Mouse (Mus musculus) neutrophil, adult 59 days (primary cell): ENCODE measurements around the gene Fbxw5. TPM values are rescaled to one million over a fixed set of nuclear protein-coding genes. Genes with fewer than 3 reads are reported as not detected.

Experiments
- total RNA-seq, 2 experiments: library from RNA; stranded (reverse); gene quantifications; 1 replicate in 1 of 2; 2 replicates in 1 of 2; pipeline ENCODE4 v1.2.4; 2023

Gene Fbxw5
- 10 to 100 TPM; 26.8 to 28.7 TPM for total RNA-seq

DNA sequence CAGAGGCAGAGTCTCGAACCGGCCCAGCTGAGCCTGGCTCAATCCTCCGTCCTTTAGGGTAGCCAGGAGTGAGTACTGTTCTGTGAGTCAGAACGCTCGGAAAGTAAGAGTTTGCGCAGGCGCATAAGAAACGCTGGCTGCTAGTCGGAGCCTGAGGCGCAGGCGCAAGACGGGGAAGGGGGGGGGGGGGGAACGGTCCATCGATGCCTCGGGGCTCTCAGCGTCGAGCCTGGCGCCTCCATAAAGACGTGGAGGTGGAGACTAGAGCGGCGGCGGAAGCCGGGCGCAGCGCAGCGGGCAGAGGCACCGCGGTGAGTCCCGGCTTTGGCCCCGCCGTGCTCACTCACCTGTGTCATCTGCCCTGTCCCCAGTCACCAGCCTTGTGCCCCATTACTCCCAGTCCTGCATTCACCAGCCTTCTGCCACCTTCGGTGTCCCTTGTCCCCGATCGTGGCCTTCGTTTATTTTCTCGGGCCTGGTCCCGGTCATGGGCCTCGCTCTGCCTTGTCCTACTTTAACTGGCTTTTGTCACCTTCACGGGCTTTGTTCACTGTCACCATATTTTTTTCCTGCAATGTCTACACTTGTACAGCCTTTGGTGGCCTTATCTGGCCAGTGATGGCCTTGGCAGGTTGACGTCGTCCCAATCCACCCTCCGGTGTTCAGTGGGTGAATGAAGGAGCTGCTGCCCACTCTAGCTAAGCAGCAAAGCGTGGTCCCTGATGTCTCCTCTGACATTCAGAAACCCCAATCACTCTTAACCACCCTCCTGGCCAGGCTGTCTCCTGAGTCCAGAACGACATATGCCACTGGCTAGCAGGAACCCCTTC lies at the start of gene Fbxw5:
Gene Fbxw5, plus strand, starts transcription at position 175 of the 830 bp plus-strand sequence.

DNA sequence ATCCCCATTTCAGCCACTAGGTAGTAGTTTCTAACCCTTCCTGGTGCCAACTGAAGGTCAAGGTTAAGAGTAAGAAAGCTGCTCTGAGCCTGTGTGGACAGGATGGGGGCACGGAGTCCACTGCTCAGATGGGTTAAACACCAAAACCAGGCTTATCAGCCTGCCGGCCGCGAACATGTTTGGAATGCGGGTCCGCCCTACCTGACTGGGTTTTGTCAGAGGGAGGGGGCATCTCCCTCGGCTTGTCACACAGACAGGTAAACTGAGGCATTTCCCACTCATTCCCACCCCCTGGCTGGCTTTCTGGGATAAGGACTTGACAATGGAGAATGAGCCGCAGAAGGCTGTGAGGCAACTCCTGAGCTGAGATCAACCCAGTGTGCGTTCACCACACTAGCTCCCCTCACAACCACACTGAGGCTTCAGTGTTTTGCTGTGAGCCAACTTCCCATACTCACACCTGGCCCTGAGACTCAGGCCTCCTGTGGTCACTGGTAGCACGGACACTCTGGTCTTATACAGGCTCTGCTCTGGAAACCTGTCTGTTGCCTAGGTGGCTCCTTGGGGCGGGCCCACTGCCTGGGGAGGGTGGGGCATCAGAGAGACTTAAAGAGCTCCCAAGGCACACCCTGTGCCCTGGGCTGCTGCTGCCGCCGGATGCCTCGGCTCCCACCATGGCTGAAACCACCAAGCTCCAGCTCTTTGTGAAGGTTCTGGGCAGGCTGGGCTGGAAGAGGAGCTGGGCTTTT lies 44.2 kb upstream of the Fbxw5 start, which contains the start of gene Clic3:
Gene Clic3, plus strand, starts transcription at position 634 of the 749 bp plus-strand sequence.

DNA sequence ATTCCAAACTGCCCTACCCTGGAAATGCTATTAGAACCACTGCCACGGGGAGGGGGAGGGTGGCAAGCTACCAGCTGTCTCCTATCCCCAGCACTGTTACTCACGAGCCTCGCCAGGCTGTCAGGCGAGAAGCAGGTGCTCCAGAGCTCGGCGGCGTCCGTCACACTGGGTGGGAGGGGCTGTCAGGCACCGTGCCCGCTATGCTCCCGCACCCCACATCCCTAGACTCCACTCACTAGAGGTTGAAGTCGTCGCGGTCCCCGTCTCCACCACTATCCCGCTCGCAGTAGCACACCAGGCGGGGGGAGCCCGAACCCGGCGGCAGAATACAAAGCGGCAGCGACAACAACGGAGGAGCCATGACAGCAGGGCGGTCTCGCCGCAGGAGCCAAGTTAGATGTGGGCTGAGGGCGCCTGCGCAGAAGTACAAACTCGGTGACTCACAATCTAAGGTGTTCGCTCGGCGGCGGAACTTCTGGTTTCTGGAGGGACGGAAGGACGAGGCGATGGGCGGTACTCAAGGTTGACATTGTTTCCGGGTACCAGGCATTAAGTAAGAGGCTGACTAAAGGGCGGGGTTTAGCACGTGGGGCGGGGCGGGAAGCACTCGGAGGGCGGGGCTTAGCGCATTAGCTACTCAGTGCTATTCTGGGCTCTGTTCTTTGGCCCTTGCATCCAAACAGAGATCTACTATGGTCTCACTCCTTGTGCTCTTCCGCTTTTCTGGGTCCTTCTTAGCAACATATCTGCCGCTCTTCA lies 39.8 kb upstream of the Fbxw5 start, which contains the start of gene Paxx:
Gene Paxx, minus strand, starts transcription at position 544 of the 759 bp plus-strand sequence.

DNA sequence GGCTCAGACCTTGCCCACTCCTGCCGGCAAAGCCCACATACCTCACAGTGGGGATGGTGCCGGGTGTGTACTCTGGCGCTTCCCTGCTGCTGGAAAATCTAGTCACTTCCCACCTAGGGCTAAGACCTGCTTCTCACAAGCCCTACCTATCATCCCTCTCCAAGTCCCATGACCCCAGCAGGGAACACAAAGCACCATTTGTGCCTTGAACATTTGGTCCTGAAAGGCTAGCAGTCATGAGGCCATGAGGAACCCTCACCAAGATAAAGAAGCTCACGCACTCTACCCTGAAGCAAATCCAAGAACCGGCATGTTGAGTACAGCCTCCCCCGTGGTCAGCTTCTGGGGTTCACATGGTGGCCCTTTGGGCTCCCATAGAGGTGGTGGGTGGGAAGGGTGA lies 30.6 kb upstream of the Fbxw5 start, which contains the start of gene Ptgds:
Gene Ptgds, minus strand, starts transcription at position 78 of the 400 bp plus-strand sequence.

DNA sequence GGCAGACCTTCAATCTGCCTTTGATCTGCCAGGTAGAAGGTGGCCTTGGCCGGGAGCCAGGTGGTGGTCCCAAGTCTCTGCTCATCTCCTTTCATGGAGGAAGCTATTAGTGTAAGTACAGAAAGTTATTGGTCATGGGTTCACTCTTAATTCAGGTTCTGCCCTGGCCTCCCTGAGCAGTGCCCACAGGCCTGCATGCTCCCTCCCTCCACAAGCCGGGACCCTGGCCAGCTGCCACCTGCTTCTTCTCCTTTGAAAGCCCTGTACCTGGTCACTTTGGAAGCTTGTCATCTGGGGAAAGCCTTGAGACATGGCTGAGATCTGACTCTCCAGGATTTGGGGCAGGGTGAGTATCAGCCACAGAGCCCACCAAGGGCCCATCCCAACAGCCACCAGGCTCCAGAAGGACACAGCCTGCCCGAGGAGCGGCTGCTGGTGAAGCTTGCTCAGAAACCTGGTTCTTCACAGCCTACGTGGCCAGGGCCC lies 7.0 kb upstream of the Fbxw5 start, which contains the start of gene Lcn12:
Gene Lcn12, minus strand, starts transcription at position 436 of the 486 bp plus-strand sequence.

DNA sequence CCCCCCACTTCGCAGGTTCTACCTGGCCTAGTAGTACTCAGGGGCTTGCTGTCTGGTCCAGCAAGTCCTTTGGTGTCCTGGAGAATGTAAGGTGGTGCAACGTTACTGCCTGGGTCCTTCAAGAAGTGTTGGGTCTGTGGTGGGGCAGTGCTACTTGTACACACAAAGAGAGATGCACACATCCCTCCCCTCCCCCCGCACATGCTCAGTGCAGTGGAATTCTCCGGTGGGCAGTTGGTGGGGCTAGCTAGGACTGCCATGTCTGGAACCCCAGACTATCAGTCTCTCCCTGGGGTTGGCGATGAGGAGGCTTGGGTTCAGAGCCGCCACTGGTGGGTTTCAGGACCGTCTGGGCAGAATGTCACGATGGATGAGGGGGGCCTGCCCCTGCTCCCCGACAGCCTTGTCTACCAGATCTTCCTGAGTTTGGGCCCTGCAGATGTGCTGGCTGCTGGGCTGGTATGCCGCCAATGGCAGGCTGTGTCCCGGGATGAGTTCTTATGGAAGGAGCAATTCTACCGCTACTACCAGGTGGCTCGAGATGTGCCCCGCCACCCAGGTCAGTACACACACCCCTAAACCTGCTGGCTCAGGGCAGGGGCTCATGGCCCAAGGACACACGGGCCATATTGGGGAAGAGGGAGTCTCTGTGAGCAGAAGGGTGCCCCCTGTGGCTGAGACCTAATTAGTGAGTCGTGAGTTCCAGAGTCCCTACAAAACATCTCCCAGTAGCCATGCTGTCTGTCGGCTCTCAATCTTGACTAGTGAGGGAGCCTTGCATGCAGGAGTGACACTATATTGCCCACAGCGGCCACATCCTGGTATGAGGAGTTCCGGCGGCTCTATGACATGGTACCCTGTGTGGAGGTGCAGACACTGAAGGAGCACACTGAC lies 1.3 kb downstream of the Fbxw5 start, which contains the start of gene C8g:
Gene C8g, minus strand, starts transcription at position 127 of the 894 bp plus-strand sequence.

DNA sequence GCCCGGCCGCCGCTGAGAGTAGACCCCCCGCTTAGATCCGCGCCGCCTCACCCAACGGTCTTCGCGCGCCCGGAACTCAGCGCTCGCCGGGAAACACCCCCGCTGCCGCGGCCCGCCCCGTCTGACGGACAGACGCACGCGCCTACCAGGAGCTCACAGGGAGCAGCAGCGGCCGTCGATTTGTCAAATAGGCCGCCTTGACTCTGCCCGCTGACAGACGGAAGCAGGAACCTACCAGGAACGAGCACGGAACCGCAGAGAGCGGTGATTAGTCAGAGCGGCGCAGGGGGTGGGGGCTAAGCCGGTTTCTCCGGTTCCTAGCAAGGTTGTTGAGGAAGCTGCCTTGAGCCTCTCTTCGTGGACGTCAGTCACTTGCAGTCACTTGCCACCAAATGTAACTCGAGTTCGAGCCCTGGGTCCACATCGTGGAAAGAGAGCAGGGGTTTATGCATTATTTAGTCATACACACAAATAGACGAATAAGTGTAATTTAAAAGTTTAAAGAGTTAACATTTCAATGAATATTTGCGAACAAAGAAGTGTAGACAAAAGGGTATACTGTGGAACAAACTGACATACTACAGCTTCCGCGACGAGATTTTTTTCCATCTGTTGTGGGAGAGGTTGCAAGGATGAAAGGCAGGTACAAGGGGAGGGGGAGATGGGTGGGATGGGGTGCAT lies 46.4 kb downstream of the Fbxw5 start, which contains the start of gene Traf2:
Gene Traf2, minus strand, starts transcription at position 130 of the 681 bp plus-strand sequence.

Other genes with a start within 250 kb of the Fbxw5 start
- gene Tmem203, start 245.3 kb upstream of the Fbxw5 start, total RNA-seq: 10 to 100 TPM; 17.8 to 19.1 TPM
- 10 to 100 TPM; 12.7 to 14.6 TPM for gene Tprn, start 238.1 kb upstream of the Fbxw5 start, total RNA-seq
- 10 to 100 TPM; 60.4 to 61.5 TPM for gene Ssna1, start 228.3 kb upstream of the Fbxw5 start, total RNA-seq
- gene Anapc2, start 228.3 kb upstream of the Fbxw5 start, total RNA-seq: 10 to 100 TPM; 79.1 to 82.3 TPM
- gene Tmem210, start 212.6 kb upstream of the Fbxw5 start, total RNA-seq: not detected
- not detected for gene Lrrc26, start 210.8 kb upstream of the Fbxw5 start, total RNA-seq
- gene Grin1, start 181.6 kb upstream of the Fbxw5 start, total RNA-seq: not detected
- 10 to 100 TPM; 39.8 to 46.7 TPM for gene Man1b1, start 168.4 kb upstream of the Fbxw5 start, total RNA-seq
- 10 to 100 TPM; 11.1 to 21.8 TPM for gene Dpp7, start 144.4 kb upstream of the Fbxw5 start, total RNA-seq
- gene Uap1l1, start 135.1 kb upstream of the Fbxw5 start, total RNA-seq: 10 to 100 TPM; 30.5 to 36.8 TPM
- gene Sapcd2, start 128.4 kb upstream of the Fbxw5 start, total RNA-seq: 10 to 100 TPM in 1 of 2 experiments, 1 to 10 TPM in 1; 9.1 to 11.3 TPM
- not detected for gene Entpd2, start 104.9 kb upstream of the Fbxw5 start, total RNA-seq
- gene Npdc1, start 101.4 kb upstream of the Fbxw5 start, total RNA-seq: not detected
- gene Fut7, start 77.5 kb upstream of the Fbxw5 start, total RNA-seq: 10 to 100 TPM; 16.2 to 20.1 TPM
- 10 to 100 TPM; 17.7 to 22.9 TPM for gene Abca2, start 72.0 kb upstream of the Fbxw5 start, total RNA-seq
- gene Clic3, start 43.9 kb upstream of the Fbxw5 start, total RNA-seq: not detected
- gene Paxx, start 39.7 kb upstream of the Fbxw5 start, total RNA-seq: 10 to 100 TPM; 44.7 to 53.4 TPM
- gene Ptgds, start 30.7 kb upstream of the Fbxw5 start, total RNA-seq: not detected
- gene Lcn12, start 6.8 kb upstream of the Fbxw5 start, total RNA-seq: not detected
- gene C8g, start 969 bp downstream of the Fbxw5 start, total RNA-seq: under 1 TPM; 0.44 to 0.64 TPM
- 10 to 100 TPM; 21.6 to 24.3 TPM for gene Traf2, start 46.2 kb downstream of the Fbxw5 start, total RNA-seq
- gene Edf1, start 57.1 kb downstream of the Fbxw5 start, total RNA-seq: 10 to 100 TPM; 87.5 to 92.7 TPM
- under 1 TPM; 0.42 to 0.62 TPM for gene Mamdc4, start 74.1 kb downstream of the Fbxw5 start, total RNA-seq
- gene Phpt1, start 74.5 kb downstream of the Fbxw5 start, total RNA-seq: 1 to 10 TPM; 4.7 to 5.8 TPM
- not detected for gene Ajm1, start 81.0 kb downstream of the Fbxw5 start, total RNA-seq
- gene Rabl6, start 107.8 kb downstream of the Fbxw5 start, total RNA-seq: 10 to 100 TPM; 28.3 to 46.4 TPM
- gene Ccdc183, start 116.9 kb downstream of the Fbxw5 start, total RNA-seq: not detected
- gene Tmem141, start 121.3 kb downstream of the Fbxw5 start, total RNA-seq: 1 to 10 TPM; 3.5 to 4.4 TPM
- gene Fcna, start 127.3 kb downstream of the Fbxw5 start, total RNA-seq: 1 to 10 TPM; 1.8 to 2.7 TPM
- not detected for gene Lcn8, start 152.4 kb downstream of the Fbxw5 start, total RNA-seq
- gene Lcn5, start 157.2 kb downstream of the Fbxw5 start, total RNA-seq: not detected
- not detected for gene Lcn6, start 176.0 kb downstream of the Fbxw5 start, total RNA-seq
- not detected for gene Lcn10, start 182.0 kb downstream of the Fbxw5 start, total RNA-seq
- gene Obp2a, start 199.3 kb downstream of the Fbxw5 start, total RNA-seq: not detected
- 1 to 10 TPM; 4.0 to 6.7 TPM for gene Bmyc, start 206.0 kb downstream of the Fbxw5 start, total RNA-seq
- gene Obp2b, start 236.3 kb downstream of the Fbxw5 start, total RNA-seq: not detected